Mouse (Mus musculus): ENCODE results near the gene Inha. TPM values are rescaled to one million over a fixed set of nuclear protein-coding genes. Genes with fewer than 3 reads are reported as not detected.

Inha gene
- total and polyA plus RNA-seq, 2 experiments from 2014 or later: 22.5 to 33.3 TPM

GRCm38 (mm10) chr1:75480036-75480435, 26.8 kb upstream of the Inha start:
- Histone ChIP-seq H3K4me1 (ENCODE audit: insufficient read depth, low read length) (0 out of 2 replicates have a peak, but pooled peaks cover 3% of the 10 kb centered on the region), H3K27me3 (ENCODE audit: insufficient read depth, low read length) (peaks cover 4% of the 10 kb centered on the region; the same call in 1 of the 2 replicates)
- no peak for ATAC-seq (ENCODE audit: low FRiP score)

GRCm38 (mm10) chr1:75480735-75481134, 26.1 kb upstream of the Inha start:
- Histone ChIP-seq H3K27me3 (ENCODE audit: insufficient read depth, low read length) (peaks cover 5% of the 10 kb centered on the region; the same call in 1 of the 2 replicates), H3K4me2 (ENCODE audit: low read depth, low read length, poor library complexity, severe bottlenecking) (peak overlapping the region; percentile 85), H3K4me3 (ENCODE audit: low read depth, low read length) (peak overlapping the region; percentile 89), H3K9ac (replicated peaks; ENCODE audit: low read length, poor library complexity, severe bottlenecking) (peak overlapping the region; percentile 88), H3K9me3 (ENCODE audit: low read length) (no peaks in the 10 kb centered on the region), H3K27ac (ENCODE audit: low read depth, low read length) (no peak overlapping the region), H3K4me1 (ENCODE audit: insufficient read depth, low read length) (0 out of 2 replicates have a peak, but pooled peaks cover 3% of the 10 kb centered on the region), H3K36me3 (ENCODE audit: insufficient read depth, low read length) (peaks cover 43% of the 10 kb centered on the region)
- 83% methylated on average over 7 of the region's 7 CpGs for WGBS
- DNase-seq (ENCODE audit: low spot score): no peak
- TF ChIP-seq CTCF (IDR thresholded peaks at IDR 0.05): no peak
- ATAC-seq (ENCODE audit: low FRiP score): no peak

More at GRCm38 (mm10) chr1:75480036-75480435, 26.8 kb upstream of the Inha start:
- Histone ChIP-seq H3K27ac (ENCODE audit: low read depth, low read length) (peak overlapping the region; percentile 77), H3K9me3 (ENCODE audit: low read length) (no peaks in the 10 kb centered on the region), H3K36me3 (ENCODE audit: insufficient read depth, low read length) (peaks cover 43% of the 10 kb centered on the region), H3K4me2 (ENCODE audit: low read depth, low read length, poor library complexity, severe bottlenecking) (peak overlapping the region; percentile 85), H3K4me3 (ENCODE audit: low read depth, low read length) (peak overlapping the region; percentile 89), H3K9ac (replicated peaks; ENCODE audit: low read length, poor library complexity, severe bottlenecking) (peak overlapping the region; percentile 88)
- 16% methylated on average over 13 of the region's 13 CpGs for WGBS
- no peak for TF ChIP-seq CTCF (IDR thresholded peaks at IDR 0.05)
- no peak for DNase-seq (ENCODE audit: low spot score)

- Histone ChIP-seq H3K9me3 (ENCODE audit: low read length) (no peaks in the 10 kb centered on the region), H3K9ac (replicated peaks; ENCODE audit: low read length, poor library complexity, severe bottlenecking) (peak overlapping the region; percentile 36; the same call in 1 of the 2 replicates), H3K36me3 (ENCODE audit: insufficient read depth, low read length) (peaks cover 38% of the 10 kb centered on the region), H3K4me3 (ENCODE audit: low read depth, low read length) (peak overlapping the region; percentile 48), H3K4me2 (ENCODE audit: low read depth, low read length, poor library complexity, severe bottlenecking) (peak overlapping the region; percentile 92), H3K27me3 (ENCODE audit: insufficient read depth, low read length) (peaks cover 9% of the 10 kb centered on the region), H3K4me1 (ENCODE audit: insufficient read depth, low read length) (no peaks in the 10 kb centered on the region), H3K27ac (ENCODE audit: low read depth, low read length) (no peak overlapping the region)
- peak; percentile 14; the same call in 1 of the 2 replicates for ATAC-seq (ENCODE audit: low FRiP score)
- peak; percentile 17 for TF ChIP-seq CTCF (IDR thresholded peaks at IDR 0.05)
- 14% methylated on average over 24 of the region's 24 CpGs for WGBS
- DNase-seq (ENCODE audit: low spot score): no peak
These were observed 20.3 kb upstream of the Inha start for GRCm38 (mm10) chr1:75486561-75486960.

DNA sequence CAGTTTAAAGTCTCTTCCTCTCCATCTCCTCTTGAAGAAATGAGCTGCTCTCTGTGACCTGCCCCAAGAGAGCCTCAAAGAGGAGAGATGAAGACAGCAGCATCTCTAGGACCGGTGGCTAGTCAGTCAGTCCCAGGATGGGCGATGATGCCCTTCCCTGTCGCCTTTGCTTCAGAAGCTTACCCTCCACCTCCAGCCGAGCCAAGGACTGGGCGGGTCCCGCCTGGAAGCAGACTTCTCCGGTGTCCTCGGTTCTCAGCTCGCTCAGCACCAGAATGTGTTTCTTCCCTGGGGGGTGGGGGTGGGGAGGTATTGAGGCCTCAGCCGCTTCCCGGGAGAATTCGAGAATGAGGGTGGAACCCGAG, 19.9 kb upstream of the Inha start:
- H3K9me3 ChIP-seq (ENCODE audit: low read length): no peaks in the 10 kb centered on the region
- no peak overlapping the region for H3K27ac ChIP-seq (ENCODE audit: low read depth, low read length)
- peak overlapping the region; percentile 36 for H3K9ac ChIP-seq (replicated peaks; ENCODE audit: low read length, poor library complexity, severe bottlenecking)
- TF ChIP-seq CTCF (IDR thresholded peaks at IDR 0.05): no peak
- H3K4me2 ChIP-seq (ENCODE audit: low read depth, low read length, poor library complexity, severe bottlenecking): peak overlapping the region; percentile 92
- peak; percentile 20; the same call in 1 of the 2 replicates for ATAC-seq (ENCODE audit: low FRiP score)
- peaks cover 42% of the 10 kb centered on the region for H3K36me3 ChIP-seq (ENCODE audit: insufficient read depth, low read length)
- no peak for DNase-seq (ENCODE audit: low spot score)
- H3K4me3 ChIP-seq (ENCODE audit: low read depth, low read length): peak overlapping the region; percentile 48
- WGBS: 4% methylated on average over 13 of the region's 13 CpGs
- peaks cover 9% of the 10 kb centered on the region for H3K27me3 ChIP-seq (ENCODE audit: insufficient read depth, low read length)
- no peaks in the 10 kb centered on the region for H3K4me1 ChIP-seq (ENCODE audit: insufficient read depth, low read length)

DNA sequence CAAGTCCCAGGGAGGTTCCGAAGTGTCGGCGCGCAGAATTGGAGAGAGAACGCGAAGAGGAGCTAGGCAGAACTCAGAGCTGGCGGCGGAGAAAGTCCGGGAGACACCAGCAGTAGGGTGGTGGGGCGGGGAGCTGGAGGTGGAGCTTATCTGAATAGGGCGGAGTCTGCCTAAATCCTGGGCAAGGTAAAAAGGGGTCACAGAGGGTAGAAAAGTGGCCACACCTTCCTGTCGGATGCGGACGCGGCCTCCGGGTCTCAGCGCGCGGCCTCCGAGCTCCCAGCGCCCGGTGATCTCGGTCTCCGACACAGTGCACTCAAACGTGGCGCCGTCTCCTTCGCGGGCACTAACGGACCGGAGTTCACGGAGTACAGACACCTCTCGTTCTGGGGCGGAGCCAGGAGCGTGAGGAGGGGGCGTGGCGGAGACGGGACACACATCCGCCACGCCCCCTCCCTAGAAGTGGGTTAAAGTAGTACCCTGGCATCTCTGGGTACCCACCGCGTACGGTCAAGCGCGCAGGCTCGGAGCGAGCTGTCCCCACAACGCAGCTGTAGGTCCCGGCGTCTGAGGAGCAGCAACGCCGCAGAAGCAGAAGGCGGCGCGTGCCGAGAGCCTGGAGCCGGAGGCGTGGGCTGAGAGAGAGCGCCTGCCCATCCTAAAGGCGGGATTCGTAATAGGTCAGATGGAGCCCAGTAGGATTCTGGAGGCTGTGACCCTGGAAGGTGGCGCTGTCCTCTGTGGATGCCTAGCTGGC, 19.3 kb upstream of the Inha start:
- H3K27me3 ChIP-seq (ENCODE audit: insufficient read depth, low read length): peaks cover 9% of the 10 kb centered on the region
- no peaks in the 10 kb centered on the region for H3K9me3 ChIP-seq (ENCODE audit: low read length)

More for the DNA sequence above, 19.3 kb upstream of the Inha start:
- DNase-seq (ENCODE audit: low spot score): peak; percentile 74
- H3K27ac ChIP-seq (ENCODE audit: low read depth, low read length): no peak overlapping the region
- H3K4me2 ChIP-seq (ENCODE audit: low read depth, low read length, poor library complexity, severe bottlenecking): peak overlapping the region; percentile 92
- no peaks in the 10 kb centered on the region for H3K4me1 ChIP-seq (ENCODE audit: insufficient read depth, low read length)
- TF ChIP-seq CTCF (IDR thresholded peaks at IDR 0.05): peak; percentile 46; the same call in 1 of the 2 replicates
- peak; percentile 41 for ATAC-seq (ENCODE audit: low FRiP score)
- 1% methylated on average over 61 of the region's 62 CpGs for WGBS
- peak overlapping the region; percentile 48 for H3K4me3 ChIP-seq (ENCODE audit: low read depth, low read length)
- H3K9ac ChIP-seq (replicated peaks; ENCODE audit: low read length, poor library complexity, severe bottlenecking): peak overlapping the region; percentile 46
- H3K36me3 ChIP-seq (ENCODE audit: insufficient read depth, low read length): peaks cover 43% of the 10 kb centered on the region

All from midbrain, postnatal 0 days (tissue).